Mouse (Mus musculus) gastrocnemius, postnatal 10 days (tissue): ENCODE results near the gene Nedd8. TPM values are rescaled to one million over a fixed set of nuclear protein-coding genes. Genes with fewer than 3 reads are reported as not detected.

Experiments used
- DNase-seq: peaks from one replicate; pipeline ENCODE4 v3.0.0; 2021; ENCODE audit warnings: mixed read lengths
- total RNA-seq, 2 experiments: library from RNA; stranded (reverse); gene quantifications; 2 replicates each; pipeline ENCODE4 v1.2.3; 2021

Gene Nedd8
- total RNA-seq, 2 experiments from 2014 or later: 242 to 253 TPM

DNA sequence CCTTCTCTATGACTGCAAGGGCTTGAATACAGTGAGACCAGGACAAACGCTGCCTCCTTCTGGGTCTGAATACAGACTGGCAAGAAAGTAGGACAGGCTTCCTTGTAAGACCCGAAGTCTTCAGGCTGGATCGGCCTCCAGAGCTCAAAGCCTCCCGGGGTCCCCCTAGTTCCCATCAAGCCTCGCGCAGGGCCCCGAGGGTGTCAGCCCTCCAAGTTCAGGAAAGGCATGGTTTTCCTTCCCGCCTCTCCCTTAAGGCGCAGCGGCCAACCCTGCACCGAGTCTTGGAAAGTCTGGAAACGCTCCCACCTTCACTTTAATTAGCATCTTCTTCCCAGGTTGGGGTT is 465 bp downstream of the Nedd8 start:
- DNase-seq: no peak

- DNase-seq: no peak
These were observed 11.3 kb downstream of the Nedd8 start for GRCm38 (mm10) chr14:55660636-55661035.

- DNase-seq: peak; percentile 75
These were observed 11.9 kb downstream of the Nedd8 start, which contains the start of gene Mdp1 for GRCm38 (mm10) chr14:55659960-55660573. TSS of gene Mdp1 (minus strand) at chr14:55660508.

- no peak for DNase-seq
These were observed 13.9 kb downstream of the Nedd8 start for GRCm38 (mm10) chr14:55658011-55658410.

GRCm38 (mm10) chr14:55656935-55657334 is 15.0 kb downstream of the Nedd8 start:
- no peak for DNase-seq

DNA sequence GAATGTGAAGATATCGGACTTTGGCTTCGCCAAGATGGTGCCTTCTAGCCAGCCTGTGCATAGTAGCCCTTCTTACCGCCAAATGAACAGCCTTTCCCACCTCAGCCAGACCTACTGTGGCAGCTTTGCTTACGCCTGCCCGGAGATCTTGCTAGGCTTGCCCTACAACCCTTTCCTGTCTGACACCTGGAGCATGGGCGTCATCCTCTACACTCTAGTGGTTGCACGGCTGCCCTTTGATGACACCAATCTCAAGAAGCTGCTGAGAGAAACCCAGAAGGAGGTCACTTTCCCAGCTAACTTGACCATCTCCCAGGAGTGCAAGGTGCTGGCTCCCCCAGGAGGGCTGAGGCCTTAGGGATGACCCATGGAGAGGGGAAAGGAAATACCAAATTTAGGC is 20.4 kb downstream of the Nedd8 start:
- no peak for DNase-seq

GRCm38 (mm10) chr14:55649884-55650283 is 22.0 kb downstream of the Nedd8 start, which contains the start of gene Tssk4:
TSS of gene Tssk4 (plus strand) at chr14:55650184.
- no peak for DNase-seq

GRCm38 (mm10) chr14:55644261-55644888 is 27.5 kb downstream of the Nedd8 start:
- no peak for DNase-seq

- peak; percentile 82 for DNase-seq
These were observed 28.6 kb downstream of the Nedd8 start, which contains the start of gene Tm9sf1 for GRCm38 (mm10) chr14:55643060-55643907. TSS of gene Tm9sf1 (minus strand) at chr14:55643806.

- no peak for DNase-seq
These were observed 29.3 kb downstream of the Nedd8 start for GRCm38 (mm10) chr14:55642679-55643059.

GRCm38 (mm10) chr14:55641291-55641690 is 30.6 kb downstream of the Nedd8 start:
- DNase-seq: no peak

- DNase-seq: no peak
These were observed 31.1 kb downstream of the Nedd8 start for GRCm38 (mm10) chr14:55640816-55641215.

- DNase-seq: no peak
These were observed 34.1 kb downstream of the Nedd8 start, which contains the start of gene Gm49378 for GRCm38 (mm10) chr14:55637795-55638194. TSS of gene Gm49378 (minus strand) at chr14:55637895.

GRCm38 (mm10) chr14:55635523-55636007 is 36.4 kb downstream of the Nedd8 start, which contains the start of gene Ipo4:
TSS of gene Ipo4 (minus strand) at chr14:55635957.
- DNase-seq: peak; percentile 85

GRCm38 (mm10) chr14:55634874-55635522 is 36.9 kb downstream of the Nedd8 start:
- peak; percentile 56 for DNase-seq

DNA sequence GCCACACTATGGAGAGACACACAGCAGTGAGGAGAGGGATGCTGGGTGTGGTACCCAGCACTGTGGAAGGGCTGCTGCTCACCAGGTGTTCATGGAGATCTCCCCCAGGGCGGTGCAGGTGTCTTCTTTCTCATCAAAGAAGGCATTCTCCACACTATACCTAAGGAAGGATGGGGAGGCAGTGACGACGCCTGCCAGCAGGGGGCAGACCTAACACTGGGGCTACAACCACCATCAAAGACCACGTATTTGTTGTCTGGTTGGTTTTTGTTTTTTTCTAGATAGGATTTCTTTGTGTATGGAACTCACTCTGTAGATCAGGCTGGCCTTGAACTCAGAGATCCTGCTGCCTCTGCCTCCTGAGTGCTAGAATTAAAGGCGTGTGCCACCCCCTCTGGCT is 42.6 kb downstream of the Nedd8 start:
- DNase-seq: peak; percentile 58

GRCm38 (mm10) chr14:55628077-55628827 is 43.7 kb downstream of the Nedd8 start:
- no peak for DNase-seq

- DNase-seq: no peak
These were observed 53.3 kb downstream of the Nedd8 start for GRCm38 (mm10) chr14:55618486-55619195.

DNA sequence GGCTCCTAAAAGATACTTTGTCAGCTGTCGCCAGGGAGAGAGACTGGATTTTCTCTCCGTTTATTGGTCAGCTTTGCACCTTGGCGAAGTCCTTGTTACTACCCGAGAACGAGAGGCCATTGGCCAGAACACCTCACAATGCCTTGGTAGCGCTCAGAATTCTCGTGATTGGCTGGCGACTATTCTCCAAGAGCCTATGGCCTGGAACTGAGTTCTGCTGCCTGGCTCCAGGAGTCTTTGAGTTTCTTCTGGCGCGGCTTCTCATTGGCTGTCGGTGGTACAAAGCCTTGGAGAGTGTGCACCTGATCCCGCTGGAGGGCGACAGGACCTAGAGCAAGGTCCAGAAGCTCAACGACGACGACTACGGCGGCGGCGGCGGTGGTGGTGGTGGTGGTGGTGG is 54.1 kb downstream of the Nedd8 start, which contains the start of gene Rec8:
Gene Rec8 (plus strand): TSS at position 216 of the 400 bp plus-strand sequence.
- DNase-seq: no peak

GRCm38 (mm10) chr14:55616844-55617243 is 55.1 kb downstream of the Nedd8 start:
- DNase-seq: no peak

GRCm38 (mm10) chr14:55615876-55616275 is 56.0 kb downstream of the Nedd8 start:
- no peak for DNase-seq
